Mouse (Mus musculus): ENCODE results near the gene Tekt5. TPM values are rescaled to one million over a fixed set of nuclear protein-coding genes. Genes with fewer than 3 reads are reported as not detected.

Gene Tekt5
- polyA plus RNA-seq, 1 experiment from 2014 or later, result 0.87 TPM

GRCm38 (mm10) chr16:10310507-10310906 is 84.8 kb downstream of the Tekt5 start:
- Histone ChIP-seq H3K27ac (peak overlapping the region; percentile 83), H3K9ac (no peak overlapping the region), H3K4me2 (peak overlapping the region; percentile 84), H3K27me3 (peaks cover 3% of the 10 kb centered on the region), H3K4me3 (no peak overlapping the region), H3K4me1 (replicated peaks) (peaks cover 39% of the 10 kb centered on the region), H3K9me3 (replicated peaks) (no peaks in the 10 kb centered on the region), H3K36me3 (no peaks in the 10 kb centered on the region)
- no peak for ATAC-seq (replicated peaks; ENCODE audit: insufficient number of reproducible peaks, insufficient read depth, low FRiP score, low read depth)
- WGBS, result 67% methylated on average over 5 of the region's 5 CpGs

Other genes starting within 250 kb of the Tekt5 start
- 0.37 and 0.47 TPM in 2 replicates for gene Rpl39l, start 225.3 kb downstream of the Tekt5 start, polyA plus RNA-seq (2015; fragmentation: Nextera tagmentation; extraction: Ambion mirVana)
- 0.30 and 0.31 TPM in 2 replicates for gene Atf7ip2, start 202.8 kb downstream of the Tekt5 start, polyA plus RNA-seq (2015; fragmentation: Nextera tagmentation; extraction: Ambion mirVana)
- gene Emp2, start 81.5 kb downstream of the Tekt5 start, polyA plus RNA-seq (2015; fragmentation: Nextera tagmentation; extraction: Ambion mirVana), result 44.6 and 49.1 TPM in 2 replicates
- gene Nubp1, start 16.5 kb upstream of the Tekt5 start, polyA plus RNA-seq (2015; fragmentation: Nextera tagmentation; extraction: Ambion mirVana), result 28.7 and 39.4 TPM in 2 replicates
- 3.4 and 5.4 TPM in 2 replicates for gene Tvp23a, start 51.9 kb upstream of the Tekt5 start, polyA plus RNA-seq (2015; fragmentation: Nextera tagmentation; extraction: Ambion mirVana)
- gene Ciita, start 84.6 kb upstream of the Tekt5 start, polyA plus RNA-seq (2015; fragmentation: Nextera tagmentation; extraction: Ambion mirVana), result 0.53 and 2.4 TPM in 2 replicates
- 15.0 and 19.7 TPM in 2 replicates for gene Dexi, start 147.6 kb upstream of the Tekt5 start, polyA plus RNA-seq (2015; fragmentation: Nextera tagmentation; extraction: Ambion mirVana)
- 29.9 and 30.4 TPM in 2 replicates for gene Clec16a, start 149.8 kb upstream of the Tekt5 start, polyA plus RNA-seq (2015; fragmentation: Nextera tagmentation; extraction: Ambion mirVana)